ENCODE assay signal across 15 mouse cellular contexts in the genomic region with DNA sequence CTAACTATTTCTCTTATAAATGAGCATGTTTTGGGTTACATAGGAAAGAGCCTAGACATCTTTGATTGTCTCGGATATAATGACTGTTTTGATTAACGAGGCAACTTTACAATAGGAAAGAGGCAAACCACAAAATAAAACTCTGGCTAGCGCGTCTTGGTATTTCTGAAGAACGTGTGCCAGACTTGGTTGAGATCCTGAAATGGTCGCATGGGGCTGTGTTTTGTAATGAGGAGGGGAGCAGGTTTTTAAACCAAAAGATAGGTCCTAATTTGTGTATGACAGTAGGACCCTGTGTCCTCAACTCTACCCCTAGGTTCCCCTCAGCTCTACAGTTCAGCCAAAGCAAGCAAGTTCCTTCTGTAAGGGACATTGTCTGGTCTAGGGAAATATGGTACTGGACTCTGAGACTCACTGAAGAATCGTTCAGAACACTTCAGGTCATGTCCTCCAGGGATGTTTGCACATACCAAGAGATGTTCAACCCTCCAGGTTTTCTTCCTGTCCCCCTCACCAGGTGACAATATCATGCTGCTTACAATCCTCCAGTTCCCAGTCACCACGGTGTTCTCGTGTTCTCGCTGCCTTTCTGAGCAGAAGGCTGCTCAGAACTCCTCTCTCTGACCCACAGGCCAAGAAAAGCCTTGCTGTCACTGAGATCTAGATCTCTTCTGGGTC.
A peak's percentile ranks its signal among the peaks of the same experiment; 100 is the strongest.
DNase-seq lines count a peak whose midpoint lies in the region; ATAC-seq lines count a peak whose summit lies in the region.
"Had no signal": no experiment of that assay in that cellular context is flagged by ENCODE, and none has a peak within 500 bp of the region (broad histone marks: within the 10 kb centered on the region; RNA-seq: fewer than 3 reads in every experiment).

No protein-coding gene starts in this region.

- no peak overlapping the region for H3K9ac ChIP-seq in heart, embryonic 11.5 days (ENCODE audit: low read depth, low read length)
- 0 out of 2 replicates have a peak overlapping the region, but pooled peaks have one; percentile 3 for H3K9ac ChIP-seq in liver, embryonic 11.5 days (ENCODE audit: low read depth, low read length)
- 0 out of 2 replicates have a peak overlapping the region, but pooled peaks have one; percentile 20 for H3K9ac ChIP-seq in liver, embryonic 16.5 days (ENCODE audit: low read depth, low read length)
- H3K9ac ChIP-seq: embryonic facial prominence, embryonic 13.5 days; forebrain, embryonic 12.5 days; hindbrain, embryonic 15.5 days had no signal

- WGBS in heart, embryonic 11.5 days (ENCODE audit: insufficient replicate concordance) = 70% methylated on average over 10 of the region's 10 CpGs
- 51% methylated on average over 10 of the region's 10 CpGs for WGBS in liver, embryonic 11.5 days
- WGBS in embryonic facial prominence, embryonic 10.5 days = 88% methylated on average over 10 of the region's 10 CpGs
- WGBS in liver, embryonic 16.5 days (ENCODE audit: insufficient replicate concordance) = 28% methylated on average over 10 of the region's 10 CpGs

- H3K4me1 ChIP-seq in heart, embryonic 11.5 days (ENCODE audit: control insufficient read depth, insufficient read depth, low read length) = peaks cover 20% of the 10 kb centered on the region
- peaks cover 31% of the 10 kb centered on the region for H3K4me1 ChIP-seq in liver, embryonic 11.5 days (replicated peaks; ENCODE audit: control insufficient read depth, insufficient read depth, low read length)
- peaks cover 32% of the 10 kb centered on the region for H3K4me1 ChIP-seq in embryonic facial prominence, embryonic 10.5 days
- H3K4me1 ChIP-seq in liver, embryonic 16.5 days (ENCODE audit: control insufficient read depth, low read depth, low read length) = peaks cover 30% of the 10 kb centered on the region
- H3K4me1 ChIP-seq: forebrain, embryonic 12.5 days had no signal

- H3K4me3 ChIP-seq in heart, embryonic 11.5 days (ENCODE audit: low read depth, low read length) = no peak overlapping the region
- no peak overlapping the region for H3K4me3 ChIP-seq in liver, embryonic 11.5 days (ENCODE audit: low read depth, low read length)
- H3K4me3 ChIP-seq in embryonic facial prominence, embryonic 10.5 days = no peak overlapping the region
- no peak overlapping the region for H3K4me3 ChIP-seq in liver, embryonic 16.5 days (ENCODE audit: low read depth, low read length)
- H3K4me3 ChIP-seq: embryonic facial prominence, embryonic 13.5 days; forebrain, embryonic 12.5 days; hindbrain, embryonic 15.5 days had no signal

- no peak overlapping the region for H3K4me2 ChIP-seq in heart, embryonic 11.5 days
- H3K4me2 ChIP-seq in liver, embryonic 11.5 days = peak overlapping the region; percentile 4; the same call in 1 of the 2 replicates
- H3K4me2 ChIP-seq in liver, embryonic 16.5 days (ENCODE audit: low read depth, low read length) = no peak overlapping the region
- H3K4me2 ChIP-seq: embryonic facial prominence, embryonic 13.5 days; forebrain, embryonic 12.5 days; hindbrain, embryonic 15.5 days had no signal

- H3K36me3 ChIP-seq in heart, embryonic 11.5 days (ENCODE audit: control insufficient read depth, insufficient read depth, low read length) = no peaks in the 10 kb centered on the region
- H3K36me3 ChIP-seq in liver, embryonic 11.5 days (ENCODE audit: control insufficient read depth, insufficient read depth, low read length) = no peaks in the 10 kb centered on the region
- H3K36me3 ChIP-seq in embryonic facial prominence, embryonic 10.5 days (replicated peaks) = no peaks in the 10 kb centered on the region
- no peaks in the 10 kb centered on the region for H3K36me3 ChIP-seq in liver, embryonic 16.5 days (ENCODE audit: control insufficient read depth, insufficient read depth)
- H3K36me3 ChIP-seq: embryonic facial prominence, embryonic 13.5 days; forebrain, embryonic 12.5 days; hindbrain, embryonic 15.5 days had no signal

- DNase-seq in heart, postnatal 36 days = no peak
- DNase-seq in liver, embryonic 11.5 days (ENCODE audit: low spot score) = no peak
- DNase-seq in liver = no peak
- DNase-seq in embryonic facial prominence, embryonic 10.5 days (ENCODE audit: low spot score) = no peak
- no peak for DNase-seq in layer of hippocampus, adult 9-10 months (ENCODE audit: low spot score)
- no peak for DNase-seq in lung, postnatal 36 days
- DNase-seq: cerebellum, adult 18-20 months; layer of hippocampus, postnatal 36 days; lung, adult 2 months; right cerebral cortex, postnatal 14 days had no signal

- intact Hi-C loops in heart, postnatal 36 days (cut with DNase I) = no loop called here

- ATAC-seq in heart, embryonic 11.5 days (replicated peaks; ENCODE audit: insufficient number of reproducible peaks, low FRiP score, low TSS enrichment) = no peak; the same call in 1 of the 2 replicates
- no peak for ATAC-seq in liver, embryonic 11.5 days (replicated peaks; ENCODE audit: low FRiP score)
- no peak for ATAC-seq in liver, embryonic 16.5 days (ENCODE audit: low read depth)

- H3K27me3 ChIP-seq in heart, embryonic 11.5 days (ENCODE audit: control insufficient read depth, insufficient read depth, low read length) = no peaks in the 10 kb centered on the region
- no peaks in the 10 kb centered on the region for H3K27me3 ChIP-seq in liver, embryonic 11.5 days (replicated peaks; ENCODE audit: control insufficient read depth, insufficient read depth, low read length)
- H3K27me3 ChIP-seq in embryonic facial prominence, embryonic 10.5 days (replicated peaks; ENCODE audit: low read depth, poor library complexity, severe bottlenecking) = 0 out of 2 replicates have a peak, but pooled peaks cover 5% of the 10 kb centered on the region
- H3K27me3 ChIP-seq in liver, embryonic 16.5 days (ENCODE audit: control insufficient read depth, insufficient read depth, low read depth, low read length) = no peaks in the 10 kb centered on the region
- H3K27me3 ChIP-seq: embryonic facial prominence, embryonic 13.5 days; forebrain, embryonic 12.5 days; hindbrain, embryonic 15.5 days had no signal

- H3K9me3 ChIP-seq in heart, embryonic 11.5 days (replicated peaks; ENCODE audit: control insufficient read depth, low read length) = peaks cover 2% of the 10 kb centered on the region; the same call in 1 of the 2 replicates
- peaks cover 2% of the 10 kb centered on the region; the same call in 1 of the 2 replicates for H3K9me3 ChIP-seq in liver, embryonic 11.5 days (ENCODE audit: control insufficient read depth, low read length)
- peaks cover 8% of the 10 kb centered on the region for H3K9me3 ChIP-seq in embryonic facial prominence, embryonic 10.5 days
- H3K9me3 ChIP-seq in liver, embryonic 16.5 days (replicated peaks; ENCODE audit: control insufficient read depth, low read length) = peaks cover under 1% of the 10 kb centered on the region; the same call in 1 of the 2 replicates
- H3K9me3 ChIP-seq: forebrain, embryonic 12.5 days; hindbrain, embryonic 15.5 days had no signal

- H3K27ac ChIP-seq in heart, embryonic 11.5 days (ENCODE audit: low read depth, low read length) = peak overlapping the region; percentile 46; the same call in 1 of the 2 replicates
- peak overlapping the region; percentile 64 for H3K27ac ChIP-seq in liver, embryonic 11.5 days (ENCODE audit: low read depth, low read length)
- peak overlapping the region; percentile 10; the same call in 1 of the 2 replicates for H3K27ac ChIP-seq in embryonic facial prominence, embryonic 10.5 days (replicated peaks)
- peak overlapping the region; percentile 19; the same call in 1 of the 2 replicates for H3K27ac ChIP-seq in liver, embryonic 16.5 days (ENCODE audit: low read length)
- H3K27ac ChIP-seq: forebrain, embryonic 12.5 days; hindbrain, embryonic 15.5 days had no signal

Comparison
In these comparisons a context has a peak if more than half of its experiments do, and no peak if none do; other contexts are left out.
1. H3K27ac ChIP-seq: peak in every context shown above with its lines; median percentile 64 in liver, embryonic 11.5 days; 46 in heart, embryonic 11.5 days; 19 in liver, embryonic 16.5 days; 10 in embryonic facial prominence, embryonic 10.5 days.